13 mouse cellular contexts compared by ENCODE assay signal in the genomic region with DNA sequence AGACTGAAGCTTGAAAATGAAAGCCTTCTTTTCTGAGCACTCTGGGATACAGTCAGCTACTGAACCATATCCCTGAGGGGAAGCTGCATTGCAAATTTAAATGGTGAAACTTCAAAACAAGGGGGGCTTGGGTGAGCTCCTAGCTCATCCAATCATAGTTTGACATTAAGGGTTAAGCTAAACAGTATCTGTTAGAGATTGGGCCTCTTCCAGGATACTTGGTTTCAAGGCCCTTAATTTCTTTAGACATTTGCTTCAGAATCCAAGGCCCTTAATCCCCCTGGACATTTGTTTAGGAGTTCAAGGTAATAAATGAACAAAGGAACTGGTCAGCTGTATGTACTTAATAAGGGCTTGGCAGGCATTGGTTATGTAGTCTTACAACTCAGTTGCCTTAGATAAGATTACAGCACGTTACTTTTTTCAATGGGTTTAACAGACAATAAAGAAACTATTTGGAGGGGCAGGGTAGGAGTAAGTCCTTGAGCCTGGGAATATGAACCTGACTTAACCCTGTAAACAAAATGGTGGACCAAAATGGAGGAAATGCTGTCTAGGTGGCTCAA.
"Had no signal": no experiment of that assay in that cellular context is flagged by ENCODE, and none has a peak within 500 bp of the region (broad histone marks: within the 10 kb centered on the region; RNA-seq: fewer than 3 reads in every experiment).

No protein-coding gene starts in this region.

- ATAC-seq: midbrain, embryonic 16.5 days had no signal

- H3K4me1 ChIP-seq: limb, embryonic 15.5 days; liver, embryonic 13.5 days; neural tube, embryonic 13.5 days had no signal

- DNase-seq: kidney, adult 11 months; kidney, adult 9 months; kidney, postnatal 36 days; layer of hippocampus, adult 9-11 months; layer of hippocampus, postnatal 36 days; liver, embryonic 13.5 days; lung, adult 18-20 months; thymus, adult 18-20 months; thymus, postnatal 25 days had no signal

- H3K36me3 ChIP-seq: limb, embryonic 15.5 days; liver, embryonic 13.5 days; neural tube, embryonic 13.5 days had no signal

- H3K27ac ChIP-seq: kidney, postnatal 0 days; limb, embryonic 15.5 days; liver, embryonic 13.5 days; neural tube, embryonic 13.5 days had no signal

- H3K9ac ChIP-seq: limb, embryonic 15.5 days; liver, embryonic 13.5 days; neural tube, embryonic 13.5 days had no signal

- H3K4me3 ChIP-seq: limb, embryonic 15.5 days; liver, embryonic 13.5 days; neural tube, embryonic 13.5 days had no signal

- H3K4me2 ChIP-seq: limb, embryonic 15.5 days; liver, embryonic 13.5 days; neural tube, embryonic 13.5 days had no signal

- H3K27me3 ChIP-seq: limb, embryonic 15.5 days; liver, embryonic 13.5 days; neural tube, embryonic 13.5 days had no signal

- H3K9me3 ChIP-seq: limb, embryonic 15.5 days; liver, embryonic 13.5 days; neural tube, embryonic 13.5 days had no signal
